Mouse (Mus musculus) left cerebral cortex, adult 2 months (tissue): ENCODE results near the gene Ubac1. TPM values are rescaled to one million over a fixed set of nuclear protein-coding genes. Genes with fewer than 3 reads are reported as not detected.

Experiments
- DNase-seq, 2 experiments: peaks; one replicate each; pipeline ENCODE4 v3.0.0; 2021 to 2022; ENCODE audit warnings: low spot score in 2 of 2, mixed read lengths in 1 of 2; ENCODE audit errors: extremely low spot score in 1 of 2
- H3K27ac ChIP-seq: fragments of 200-600 bp; 2 replicates; pipeline ENCODE4 v1.8.1; 2022
- H3K4me3 ChIP-seq: fragments of 200-600 bp; 2 replicates; pipeline ENCODE4 v1.8.1; 2022
- CTCF ChIP-seq: fragments of 200-600 bp; IDR thresholded peaks from 2 replicates; pipeline ENCODE4 v1.8.1; 2022; ENCODE audit warnings: antibody characterized with exemption, mild to moderate bottlenecking, moderate library complexity
- intact Hi-C: fragments of 180-260 bp; cut with DNase I; formaldehyde crosslinking; loops from one replicate; pipeline ENCODE4 v1.15.1; 2025
- long read RNA-seq, 2 experiments: library from polyadenylated mRNA; stranded (forward); transcript quantifications; one replicate each; pipeline ENCODE4 v2.0.0; 2021; ENCODE audit warnings: borderline mapping rate in 2 of 2
- total RNA-seq, 2 experiments: library from RNA; stranded (reverse); gene quantifications; 2 replicates each; pipeline ENCODE4 v1.2.3; 2021

Ubac1 gene
- 10 to 100 TPM; 58.3 to 62.7 TPM for total RNA-seq
- long read RNA-seq, experiment 1, transcript Ubac1-201 (10 exons, 1,852 nt), result major isoform, 88 of 115 reads
- long read RNA-seq, experiment 1, partial matches to known transcripts, result 3 of 115 reads
- long read RNA-seq, experiment 1, other reads (novel, unspliced or antisense), result 24 of 115 reads
- long read RNA-seq, experiment 2, transcript Ubac1-201 (10 exons, 1,852 nt), result major isoform, 72 of 89 reads
- long read RNA-seq, experiment 2, partial matches to known transcripts, result 6 of 89 reads
- long read RNA-seq, experiment 2, other reads (novel, unspliced or antisense), result 11 of 89 reads

DNA sequence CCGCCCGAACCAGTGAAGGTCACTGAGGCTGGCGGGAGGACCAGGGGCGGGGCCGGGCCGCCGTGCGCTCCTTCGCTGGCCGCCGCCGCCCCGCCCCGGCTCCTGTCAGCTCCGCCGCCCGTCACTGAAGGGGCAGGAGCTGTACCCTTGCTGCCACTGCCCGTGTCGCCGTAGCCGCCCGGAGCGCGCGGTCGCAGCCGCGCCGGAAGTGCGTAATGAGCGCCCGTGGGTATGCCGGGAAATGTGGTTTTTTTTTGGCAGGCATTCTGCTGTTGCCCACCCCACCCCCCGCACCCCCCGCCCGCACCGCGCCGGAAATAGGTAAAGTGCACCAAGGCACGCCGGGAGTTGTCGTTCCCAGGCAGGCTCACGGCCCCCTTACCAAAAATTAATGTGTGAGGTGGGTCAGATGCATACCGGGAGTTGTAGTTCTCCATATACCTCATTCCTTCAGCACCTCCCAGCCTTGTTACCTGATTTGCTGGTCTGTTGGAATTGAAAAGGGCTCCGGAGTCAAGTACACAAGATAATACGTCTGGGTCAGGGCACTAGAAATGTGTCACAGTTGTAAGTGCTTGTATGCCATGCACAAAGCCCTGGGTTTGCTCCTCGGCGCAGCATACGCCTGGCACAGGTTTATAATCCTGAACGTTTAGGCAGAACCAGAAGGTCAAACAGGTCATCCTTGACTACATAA is at the start of gene Ubac1:
Gene Ubac1 (minus strand): TSS at position 187 of the 697 bp plus-strand sequence.
- H3K4me3 ChIP-seq, result peak within 1 kb of the TSS; percentile 56
- TF ChIP-seq CTCF, result no peak
- intact Hi-C loops, result loop anchor here (1.0 to 10.0 kb wide), 6 partner anchors 38 to 314 kb away; partner anchors contain the start of genes Bmyc and Camsap1
- peak; percentile 90 to 92 for DNase-seq
- peak within 1 kb of the TSS; percentile 97 for H3K27ac ChIP-seq

DNA sequence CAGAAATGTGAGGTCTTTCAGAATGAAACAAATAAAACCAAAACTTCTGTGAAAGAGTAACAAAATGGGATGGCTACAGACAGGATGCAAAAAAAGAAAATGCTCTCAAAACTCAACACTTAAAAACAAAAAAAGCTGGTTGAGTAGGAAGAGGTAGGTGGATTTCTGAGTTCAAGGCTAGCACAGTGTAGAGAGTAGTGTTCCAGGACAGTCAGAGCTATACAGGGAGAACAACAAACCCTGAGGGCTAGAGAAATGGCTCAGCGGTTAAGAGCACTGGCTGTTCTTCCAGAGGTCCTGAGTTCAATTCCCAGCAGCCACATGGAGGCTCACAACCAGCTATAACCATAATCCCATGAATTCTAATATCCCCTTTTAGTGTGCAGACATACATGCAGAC is 47.0 kb upstream of the Ubac1 start:
- TF ChIP-seq CTCF, result no peak
- no peak for DNase-seq
- no peak overlapping the region for H3K4me3 ChIP-seq
- no peak overlapping the region; the same call in 1 of the 2 replicates for H3K27ac ChIP-seq
- intact Hi-C loops, result no loop called here

DNA sequence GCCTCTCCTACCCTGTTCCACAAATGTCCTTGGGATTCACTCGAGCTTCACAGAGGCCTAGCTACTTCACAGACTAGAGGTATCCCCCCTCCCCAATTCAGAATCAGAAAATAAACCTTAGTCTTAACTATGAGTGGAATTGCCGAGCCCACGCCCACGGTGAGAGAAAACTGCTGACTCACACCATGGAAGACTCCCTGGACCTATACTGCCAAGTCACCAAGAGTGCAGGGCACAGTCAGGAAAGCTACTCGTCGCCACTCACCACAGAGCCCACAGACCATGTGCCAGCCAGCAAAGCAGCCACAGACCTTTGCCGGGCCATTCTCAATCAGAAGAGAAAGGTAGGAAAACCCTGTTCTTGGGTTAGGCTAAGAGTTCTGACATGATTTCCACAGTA is 46.6 kb upstream of the Ubac1 start:
- no peak for TF ChIP-seq CTCF
- intact Hi-C loops, result no loop called here
- H3K27ac ChIP-seq, result peak overlapping the region; percentile 36; the same call in 1 of the 2 replicates
- no peak overlapping the region for H3K4me3 ChIP-seq
- no peak for DNase-seq

DNA sequence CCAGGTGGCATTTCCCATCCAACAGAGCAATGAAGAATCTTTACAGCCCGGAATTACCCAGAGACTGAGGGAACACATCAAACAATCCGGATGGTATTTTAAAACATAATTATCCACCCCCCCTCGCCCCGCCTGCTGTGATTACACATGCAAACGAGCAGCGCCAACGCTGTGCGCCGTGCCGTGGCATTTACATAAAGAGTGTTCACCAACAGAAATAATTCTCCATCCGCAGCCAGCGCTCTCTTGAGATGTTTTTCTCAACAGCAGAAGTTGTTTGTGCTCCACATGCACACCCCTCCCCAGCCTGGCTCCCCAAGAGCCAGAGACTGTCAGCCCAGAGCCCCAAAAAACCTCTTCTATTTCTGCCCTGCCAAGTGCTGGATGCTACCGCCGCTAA is 45.0 kb upstream of the Ubac1 start:
- intact Hi-C loops, result loop anchor here (1.0 kb wide), 1 partner anchor 26 kb away; no protein-coding TSS in a partner anchor
- DNase-seq, result peak; percentile 74 to 77

DNA sequence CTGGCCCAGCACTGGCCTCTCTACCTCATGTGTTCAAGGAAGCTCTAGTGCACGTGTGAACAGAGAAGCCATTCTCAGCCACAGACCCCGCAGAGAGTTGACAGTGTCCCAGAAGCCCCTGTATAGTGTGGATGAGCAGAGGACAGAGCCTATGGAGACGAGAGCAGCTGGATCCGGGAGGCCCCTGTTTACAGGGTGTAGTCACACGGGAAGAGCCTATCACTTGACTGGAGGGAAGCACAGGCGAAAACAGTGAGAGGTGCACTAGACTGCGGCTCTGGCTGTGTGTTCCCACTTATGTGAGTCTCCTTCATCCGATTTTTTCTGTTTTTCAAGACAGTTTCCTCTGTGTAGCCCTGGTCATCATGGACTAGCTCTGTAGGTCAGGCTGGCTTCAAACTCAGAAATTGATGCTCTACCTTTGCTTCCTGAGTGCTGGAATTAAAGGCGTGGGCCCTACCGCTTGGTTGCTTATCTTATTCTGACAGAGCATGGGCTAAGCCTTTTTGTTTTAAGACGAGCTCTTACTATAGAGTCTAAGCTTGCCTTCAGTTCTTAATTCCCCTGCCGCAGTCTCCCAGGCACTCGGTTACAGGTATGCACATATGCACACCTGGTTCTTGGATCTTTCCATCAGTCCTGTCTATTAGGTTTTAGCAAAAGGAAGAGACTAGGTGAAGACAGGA is 41.3 kb upstream of the Ubac1 start:
- intact Hi-C loops, result no loop called here

More for the DNA sequence above, 45.0 kb upstream of the Ubac1 start:
- peak overlapping the region; percentile 60 for H3K27ac ChIP-seq
- no peak for TF ChIP-seq CTCF
- H3K4me3 ChIP-seq, result no peak overlapping the region

DNA sequence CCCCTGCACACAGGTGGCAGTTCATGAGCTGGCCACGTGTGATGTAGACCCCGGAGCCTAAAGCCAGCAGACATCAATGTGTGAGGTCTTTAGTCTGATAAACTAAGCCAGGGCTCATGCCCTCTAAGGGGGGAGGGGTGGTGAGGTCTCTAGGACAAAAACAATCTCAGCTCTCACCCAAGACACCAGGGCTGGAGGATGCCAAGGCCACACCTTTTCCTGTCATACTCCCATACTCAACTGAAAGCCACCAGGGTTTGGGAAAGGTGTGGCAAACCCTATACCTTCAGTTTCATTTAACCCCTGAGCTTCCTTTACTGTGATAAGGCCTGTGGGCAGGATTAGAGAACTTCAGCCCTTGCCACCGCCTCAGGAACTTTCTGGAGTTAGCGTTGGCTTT is 40.7 kb upstream of the Ubac1 start:
- Histone ChIP-seq H3K4me3 (no peak overlapping the region), H3K27ac (no peak overlapping the region)
- TF ChIP-seq CTCF, result no peak
- intact Hi-C loops, result no loop called here
- DNase-seq, result no peak

More for the DNA sequence above, 41.3 kb upstream of the Ubac1 start:
- Histone ChIP-seq H3K4me3 (no peak overlapping the region), H3K27ac (no peak overlapping the region)
- no peak for TF ChIP-seq CTCF
- no peak for DNase-seq

DNA sequence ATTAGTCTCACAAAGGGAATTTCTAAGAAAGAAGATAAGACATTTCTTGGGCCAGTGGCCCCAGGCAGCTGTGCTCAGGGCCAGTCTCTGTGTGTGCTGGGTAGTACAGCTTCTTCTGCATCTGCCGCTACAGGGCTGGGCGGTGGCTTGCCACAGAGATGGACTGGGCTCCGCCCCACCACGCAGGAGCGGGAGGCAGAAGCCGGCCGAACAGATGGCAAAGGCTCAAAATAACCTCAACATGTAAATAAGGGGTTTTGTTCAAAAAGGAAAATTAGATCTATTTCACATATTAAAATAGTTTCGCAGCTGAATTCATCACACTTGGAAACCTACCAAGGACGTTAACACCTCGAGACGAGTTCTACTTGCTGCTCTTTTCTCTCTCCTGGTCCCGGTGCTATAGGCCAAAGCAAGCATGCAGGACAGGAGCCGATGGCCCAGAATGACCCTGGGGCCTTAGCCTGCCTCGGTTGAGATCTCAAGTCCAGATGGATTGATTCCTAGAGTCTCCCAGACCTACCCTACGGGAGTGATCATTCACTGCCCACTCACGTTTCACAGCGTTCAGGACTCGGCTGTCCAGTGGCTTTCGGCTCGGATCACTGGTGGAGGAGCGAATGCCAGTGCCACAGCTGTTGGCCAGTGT is 39.6 kb upstream of the Ubac1 start:
- no peak for TF ChIP-seq CTCF
- peak; percentile 55 to 56 for DNase-seq
- intact Hi-C loops, result no loop called here
- no peak overlapping the region for H3K4me3 ChIP-seq
- no peak overlapping the region for H3K27ac ChIP-seq

DNA sequence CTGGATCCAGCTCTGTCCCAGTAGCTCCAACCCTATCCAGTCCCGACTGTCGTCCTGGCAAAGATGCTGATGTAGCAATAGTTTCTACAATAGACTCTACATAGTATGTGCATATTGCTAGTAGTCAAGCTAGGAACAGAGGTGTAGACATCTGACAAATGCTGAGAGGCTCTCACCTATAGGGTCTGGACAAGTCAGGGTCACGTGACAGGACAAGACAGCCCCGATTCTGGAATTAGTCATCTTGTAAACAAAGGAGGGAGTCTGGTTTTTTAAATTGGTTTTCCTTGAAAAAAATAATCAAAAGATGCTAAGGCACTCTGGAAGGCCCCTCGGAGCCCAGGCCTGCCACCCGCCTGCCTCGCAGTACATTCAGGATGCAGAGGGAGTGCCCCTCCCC is 35.5 kb upstream of the Ubac1 start:
- no peak for TF ChIP-seq CTCF
- DNase-seq, result no peak
- intact Hi-C loops, result loop anchor here (5.0 kb wide), 1 partner anchor 35 kb away; no protein-coding TSS in a partner anchor
- Histone ChIP-seq H3K27ac (no peak overlapping the region), H3K4me3 (no peak overlapping the region)

DNA sequence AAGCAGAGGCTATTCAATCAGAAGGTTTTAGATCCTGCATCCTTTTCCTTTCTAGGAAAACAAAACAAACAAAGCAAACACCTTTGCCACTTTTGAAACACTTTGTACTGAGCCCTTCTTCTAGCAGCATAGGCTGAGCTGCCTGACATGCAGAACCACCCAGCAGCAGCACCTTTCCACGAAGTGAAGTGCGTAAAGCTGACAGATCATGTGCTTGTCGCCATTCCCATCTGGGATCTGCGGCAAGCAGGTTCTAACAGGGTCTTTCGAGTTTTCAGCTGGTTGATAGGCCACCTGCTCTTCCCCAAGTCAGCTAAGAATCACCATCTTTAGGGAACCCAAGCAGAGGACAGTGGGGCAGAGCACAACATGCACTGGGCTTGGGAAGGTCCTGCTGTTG is 34.7 kb upstream of the Ubac1 start:
- TF ChIP-seq CTCF, result no peak
- intact Hi-C loops, result loop anchor here (5.0 kb wide), 1 partner anchor 36 kb away; no protein-coding TSS in a partner anchor
- H3K27ac ChIP-seq, result no peak overlapping the region
- H3K4me3 ChIP-seq, result no peak overlapping the region
- DNase-seq, result no peak

DNA sequence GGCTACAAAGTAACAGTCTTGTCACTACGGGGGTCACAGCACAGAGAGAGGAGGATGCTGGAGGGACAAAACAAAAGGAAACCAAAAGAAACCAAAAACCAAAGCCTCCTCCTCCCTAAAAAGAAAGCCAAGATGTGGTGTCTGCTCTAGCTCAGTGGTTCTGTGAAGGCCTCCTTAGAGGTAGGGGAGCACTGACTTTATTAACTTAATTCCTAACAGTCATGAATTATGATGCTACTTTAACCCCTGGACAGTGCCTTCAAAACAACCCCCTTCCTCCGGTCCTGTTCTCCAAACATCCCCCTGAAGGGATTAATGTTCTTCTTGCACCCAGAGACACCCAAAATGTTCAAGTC is 34.2 kb upstream of the Ubac1 start:
- DNase-seq, result no peak
- no peak overlapping the region for H3K27ac ChIP-seq
- intact Hi-C loops, result loop anchor here (1.0 to 5.0 kb wide), 2 partner anchors 37 to 87 kb away; no protein-coding TSS in a partner anchor
- no peak for TF ChIP-seq CTCF
- H3K4me3 ChIP-seq, result no peak overlapping the region

DNA sequence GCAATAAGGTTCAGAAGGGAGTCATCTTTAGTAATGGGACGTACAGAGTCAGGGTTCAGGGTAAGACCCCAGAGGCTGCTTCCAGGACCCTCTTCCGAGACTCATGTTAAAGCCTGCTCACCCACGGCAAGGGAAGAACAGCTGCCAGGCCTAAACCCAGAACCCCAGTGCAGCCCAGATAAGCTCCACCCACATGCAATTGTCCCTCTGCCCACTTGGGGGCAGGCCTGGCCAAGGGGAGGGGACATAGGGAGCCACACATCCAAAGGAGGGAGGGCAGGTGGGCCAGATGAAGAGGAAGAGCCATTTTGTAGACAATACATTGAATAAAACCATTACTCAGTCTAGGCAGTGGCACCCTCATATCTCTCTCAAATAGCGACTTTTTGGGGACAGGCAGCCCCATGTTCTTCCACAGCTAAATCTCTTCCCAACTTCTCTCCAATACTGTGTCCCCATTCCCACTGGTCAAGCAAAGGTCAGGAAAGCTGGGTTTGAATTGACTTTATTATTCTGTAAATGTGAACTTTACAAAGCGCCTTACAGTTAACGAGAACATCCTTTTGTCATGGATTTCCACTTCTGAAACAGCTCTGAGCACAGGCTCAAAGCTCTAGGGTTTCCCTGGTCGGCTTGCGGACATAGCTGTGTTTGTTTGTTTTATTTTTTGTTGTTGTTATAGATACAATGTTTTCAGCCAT is 33.6 kb upstream of the Ubac1 start:
- peak; percentile 88 for TF ChIP-seq CTCF

More for the DNA sequence above, 33.6 kb upstream of the Ubac1 start:
- intact Hi-C loops, result loop anchor here (1.0 to 5.0 kb wide), 2 partner anchors 37 to 87 kb away; no protein-coding TSS in a partner anchor
- Histone ChIP-seq H3K27ac (no peak overlapping the region), H3K4me3 (no peak overlapping the region)
- DNase-seq, result peak; percentile 58 to 70
